Mouse (Mus musculus) neural tube, embryonic 15.5 days (tissue): ENCODE data around the gene Cbr4. TPM values are rescaled to one million over a fixed set of nuclear protein-coding genes. Genes with fewer than 3 reads are reported as not detected.

Source experiments
- ATAC-seq: fragments of 200-750 bp; cut with Nextera tagmentation; 2 replicates; pipeline ENCODE4 v1.8.0; 2017; ENCODE audit warnings: mild to moderate bottlenecking, moderate TSS enrichment, moderate library complexity; ENCODE audit not compliant: low FRiP score
- H3K27ac ChIP-seq: fragments of 300-500 bp; sonication (generic); replicated peaks from 2 replicates; pipeline ENCODE4 v1.5.1; 2015; ENCODE audit warnings: mild to moderate bottlenecking, inconsistent platforms
- H3K27me3 ChIP-seq: fragments of 300-500 bp; sonication (generic); replicated peaks from 2 replicates; pipeline ENCODE4 v1.6.1; 2015; ENCODE audit warnings: inconsistent platforms
- H3K36me3 ChIP-seq: fragments of 300-500 bp; sonication (generic); 2 replicates; pipeline ENCODE4 v1.6.1; 2015; ENCODE audit warnings: inconsistent platforms
- H3K4me1 ChIP-seq: fragments of 300-500 bp; sonication (generic); 2 replicates; pipeline ENCODE4 v1.6.1; 2015; ENCODE audit warnings: inconsistent platforms
- H3K4me2 ChIP-seq: fragments of 300-500 bp; sonication (generic); 2 replicates; pipeline ENCODE4 v1.6.1; 2015; ENCODE audit warnings: inconsistent platforms, mild to moderate bottlenecking, moderate library complexity
- H3K4me3 ChIP-seq: fragments of 300-500 bp; sonication (generic); replicated peaks from 2 replicates; pipeline ENCODE4 v1.5.1; 2015; ENCODE audit warnings: mild to moderate bottlenecking, inconsistent platforms
- H3K9ac ChIP-seq: fragments of 300-500 bp; sonication (generic); replicated peaks from 2 replicates; pipeline ENCODE4 v1.6.1; 2015; ENCODE audit warnings: mild to moderate bottlenecking, inconsistent platforms
- H3K9me3 ChIP-seq: fragments of 300-500 bp; sonication (generic); replicated peaks from 2 replicates; pipeline ENCODE4 v1.6.1; 2016; ENCODE audit warnings: inconsistent platforms
- WGBS: fragments of 180-500 bp; shearing (Covaris S2); methylation state at CpG from one replicate; pipeline ENCODE4 v1.1.7; 2015; ENCODE audit warnings: mixed read lengths; 5-methylcytosine and 5-hydroxymethylcytosine counted together
- polyA plus RNA-seq: library from polyadenylated mRNA; unstranded; fragments of >200 nt; fragmentation: Nextera tagmentation; extraction: Ambion mirVana; gene quantifications from 2 replicates; pipeline ENCODE4 v1.2.1, GENCODE M21; 2015

Gene Cbr4
- polyA plus RNA-seq, 1 experiment from 2014 or later: 17.2 TPM

DNA sequence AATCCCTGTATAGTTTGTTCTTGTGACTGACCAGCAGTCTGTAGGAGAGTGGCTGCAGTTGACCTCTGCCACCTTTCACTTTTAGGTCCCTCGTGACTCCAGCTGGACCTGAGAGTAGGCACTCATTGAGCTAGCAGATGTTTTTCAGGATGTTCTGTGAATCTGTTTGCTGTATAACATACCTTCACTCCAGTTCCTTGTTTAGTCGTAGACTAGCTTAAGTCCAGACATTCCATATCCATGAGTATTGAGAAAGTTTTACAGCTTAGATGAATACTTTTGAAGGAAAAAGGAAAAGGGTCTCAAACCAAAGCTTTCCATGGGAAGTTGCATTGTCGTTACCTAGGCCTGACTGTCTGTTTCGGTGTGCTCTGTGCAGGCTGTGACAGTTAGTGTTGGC, 9.6 kb downstream of the Cbr4 start:
- WGBS: 90% methylated on average over 4 of the region's 4 CpGs
- Histone ChIP-seq H3K36me3 (peaks cover 5% of the 10 kb centered on the region), H3K27ac (no peak overlapping the region), H3K4me1 (no peaks in the 10 kb centered on the region), H3K9ac (no peak overlapping the region), H3K27me3 (no peaks in the 10 kb centered on the region), H3K4me2 (no peak overlapping the region), H3K4me3 (no peak overlapping the region), H3K9me3 (no peaks in the 10 kb centered on the region)
- no peak for ATAC-seq

GRCm38 (mm10) chr8:61499035-61499434, 11.5 kb downstream of the Cbr4 start:
- no peaks in the 10 kb centered on the region for H3K9me3 ChIP-seq
- ATAC-seq: no peak
- no peak overlapping the region for H3K27ac ChIP-seq
- H3K4me3 ChIP-seq: no peak overlapping the region
- no peaks in the 10 kb centered on the region for H3K27me3 ChIP-seq
- H3K4me1 ChIP-seq: no peaks in the 10 kb centered on the region
- H3K36me3 ChIP-seq: peaks cover 4% of the 10 kb centered on the region; the same call in 1 of the 2 replicates
- no peak overlapping the region for H3K4me2 ChIP-seq
- no peak overlapping the region for H3K9ac ChIP-seq
- WGBS: 69% methylated on average over 4 of the region's 4 CpGs

DNA sequence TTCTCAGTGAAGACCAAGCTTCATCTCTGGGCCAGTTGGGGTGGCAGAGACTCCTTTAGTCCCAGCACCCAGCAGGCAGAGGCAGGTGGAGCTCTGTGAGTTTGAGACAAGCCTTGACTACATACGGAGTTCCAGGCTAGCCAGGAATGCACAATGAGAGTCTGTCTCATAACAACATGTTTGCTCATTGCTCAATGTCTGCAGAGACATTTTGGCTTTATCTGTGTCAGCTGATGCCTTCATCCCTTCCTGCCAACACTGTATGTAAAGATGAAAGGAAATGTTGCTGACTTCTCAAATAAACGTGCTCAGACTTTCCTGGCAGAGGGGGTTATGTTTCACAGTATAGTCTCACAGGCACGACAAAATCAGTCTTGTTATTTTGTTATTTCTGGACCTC, 13.4 kb downstream of the Cbr4 start:
- Histone ChIP-seq H3K4me3 (no peak overlapping the region), H3K4me1 (no peaks in the 10 kb centered on the region), H3K9ac (no peak overlapping the region), H3K27me3 (no peaks in the 10 kb centered on the region), H3K4me2 (no peak overlapping the region), H3K9me3 (no peaks in the 10 kb centered on the region), H3K36me3 (0 out of 2 replicates have a peak, but pooled peaks cover 4% of the 10 kb centered on the region), H3K27ac (no peak overlapping the region)
- ATAC-seq: no peak
- WGBS: 83% methylated on average over 3 of the region's 3 CpGs

- Histone ChIP-seq H3K9me3 (no peaks in the 10 kb centered on the region), H3K36me3 (0 out of 2 replicates have a peak, but pooled peaks cover 4% of the 10 kb centered on the region), H3K4me2 (no peak overlapping the region), H3K4me1 (no peaks in the 10 kb centered on the region), H3K9ac (no peak overlapping the region), H3K27me3 (no peaks in the 10 kb centered on the region), H3K27ac (no peak overlapping the region), H3K4me3 (no peak overlapping the region)
- ATAC-seq: no peak
These were observed 14.7 kb downstream of the Cbr4 start for GRCm38 (mm10) chr8:61502277-61502676.

DNA sequence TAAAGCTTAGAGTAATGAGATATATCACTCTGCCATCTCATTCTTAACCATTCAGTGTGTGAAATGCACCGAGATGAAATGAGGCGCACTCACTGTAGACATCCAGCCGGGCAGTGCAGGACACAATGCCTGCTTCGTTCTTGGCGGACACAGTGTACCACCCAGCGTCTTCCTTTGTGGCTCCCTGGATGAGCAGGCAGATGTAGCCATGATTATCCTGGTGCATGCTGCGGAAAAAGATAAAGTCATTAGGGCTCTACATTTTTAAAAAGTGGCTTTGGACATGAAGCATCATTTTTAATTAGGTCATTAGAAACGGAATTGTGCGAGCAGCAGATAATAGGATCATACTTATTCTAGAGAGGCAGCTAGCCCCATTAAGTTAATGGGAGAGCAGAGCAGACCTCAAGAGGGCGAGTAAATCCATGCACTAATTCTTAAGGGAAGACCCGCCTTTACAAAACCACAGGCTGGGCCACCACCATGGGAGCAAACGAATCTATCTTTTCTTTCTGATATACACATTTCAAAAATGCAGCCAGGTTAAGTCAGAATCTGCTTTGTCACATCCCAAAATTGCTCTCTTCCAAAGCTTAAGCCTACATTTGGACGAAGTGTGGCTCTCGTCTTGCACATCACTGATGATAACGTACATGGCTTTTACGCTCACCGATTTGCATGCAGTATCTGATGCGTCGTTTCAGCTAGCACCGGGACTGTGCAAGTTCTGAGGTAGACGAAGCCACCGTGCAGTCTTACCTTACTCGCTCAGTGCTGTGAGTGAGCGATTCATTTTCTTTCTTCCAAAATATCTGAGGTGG, 27.8 kb downstream of the Cbr4 start:
- Histone ChIP-seq H3K4me3 (peak overlapping the region; percentile 21), H3K36me3 (0 out of 2 replicates have a peak, but pooled peaks cover 12% of the 10 kb centered on the region), H3K27ac (peak overlapping the region; percentile 75), H3K9ac (peak overlapping the region; percentile 15), H3K4me2 (peak overlapping the region; percentile 49), H3K27me3 (no peaks in the 10 kb centered on the region), H3K4me1 (peaks cover 19% of the 10 kb centered on the region; the same call in 1 of the 2 replicates), H3K9me3 (no peaks in the 10 kb centered on the region)
- 31% methylated on average over 24 of the region's 24 CpGs for WGBS
- peak; percentile 84 for ATAC-seq

GRCm38 (mm10) chr8:61515931-61516744, 28.6 kb downstream of the Cbr4 start:
- ATAC-seq: peak; percentile 92
- H3K27me3 ChIP-seq: no peaks in the 10 kb centered on the region
- H3K27ac ChIP-seq: peak overlapping the region; percentile 75
- H3K9me3 ChIP-seq: no peaks in the 10 kb centered on the region
- H3K9ac ChIP-seq: peak overlapping the region; percentile 15
- peak overlapping the region; percentile 21 for H3K4me3 ChIP-seq
- H3K4me2 ChIP-seq: peak overlapping the region; percentile 49
- H3K36me3 ChIP-seq: 0 out of 2 replicates have a peak, but pooled peaks cover 6% of the 10 kb centered on the region
- WGBS: 13% methylated on average over 25 of the region's 25 CpGs
- peaks cover 19% of the 10 kb centered on the region; the same call in 1 of the 2 replicates for H3K4me1 ChIP-seq

- WGBS: 47% methylated on average over 8 of the region's 8 CpGs
- H3K27me3 ChIP-seq: no peaks in the 10 kb centered on the region
- H3K36me3 ChIP-seq: 0 out of 2 replicates have a peak, but pooled peaks cover 5% of the 10 kb centered on the region
- peak overlapping the region; percentile 49 for H3K4me2 ChIP-seq
- H3K9ac ChIP-seq: no peak overlapping the region
- no peaks in the 10 kb centered on the region for H3K9me3 ChIP-seq
- peaks cover 19% of the 10 kb centered on the region; the same call in 1 of the 2 replicates for H3K4me1 ChIP-seq
- no peak overlapping the region for H3K4me3 ChIP-seq
- 0 out of 2 replicates have a peak overlapping the region, but pooled peaks have one; percentile 30 for H3K27ac ChIP-seq
- ATAC-seq: no peak
These were observed 29.4 kb downstream of the Cbr4 start for GRCm38 (mm10) chr8:61516745-61517501.

DNA sequence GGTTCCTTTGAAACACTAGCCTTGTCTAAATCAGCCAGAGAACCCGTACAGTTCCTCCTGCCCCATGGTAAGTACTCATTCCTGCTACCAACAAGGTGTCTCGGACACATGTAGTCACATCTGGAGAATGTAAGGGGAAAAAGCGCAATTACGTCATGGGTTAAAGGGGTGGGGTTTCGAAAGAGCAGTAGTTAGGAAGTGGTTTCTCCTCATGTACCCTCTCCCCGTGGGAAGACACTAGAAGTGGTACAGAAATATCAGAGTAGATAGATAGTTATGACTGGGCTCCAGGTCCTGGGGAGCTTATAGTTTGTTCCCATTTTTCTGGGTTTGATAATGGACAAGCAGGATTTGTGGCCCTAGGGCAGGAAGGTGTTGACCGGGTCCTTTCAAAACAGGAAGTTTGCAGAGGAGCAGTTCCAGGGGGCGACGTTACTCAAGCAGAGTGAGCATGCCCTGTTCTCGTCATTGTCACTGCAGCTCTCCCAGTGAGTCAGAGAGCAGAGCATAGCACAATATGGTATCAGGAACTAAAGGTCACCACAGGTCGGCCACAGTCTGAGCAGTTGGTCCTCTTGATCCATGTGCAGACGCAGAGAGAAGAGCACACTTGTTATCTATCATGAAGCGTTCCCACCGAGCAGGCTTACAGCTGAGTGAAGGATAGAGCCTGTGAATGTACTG, 30.1 kb downstream of the Cbr4 start:
- Histone ChIP-seq H3K9me3 (no peaks in the 10 kb centered on the region), H3K4me2 (no peak overlapping the region), H3K4me3 (no peak overlapping the region), H3K9ac (no peak overlapping the region), H3K36me3 (no peaks in the 10 kb centered on the region), H3K27ac (0 out of 2 replicates have a peak overlapping the region, but pooled peaks have one; percentile 30), H3K27me3 (no peaks in the 10 kb centered on the region), H3K4me1 (peaks cover 19% of the 10 kb centered on the region; the same call in 1 of the 2 replicates)
- ATAC-seq: no peak
- 78% methylated on average over 14 of the region's 14 CpGs for WGBS

GRCm38 (mm10) chr8:61522132-61522531, 34.6 kb downstream of the Cbr4 start:
- Histone ChIP-seq H3K4me1 (no peaks in the 10 kb centered on the region), H3K27ac (no peak overlapping the region), H3K4me2 (no peak overlapping the region), H3K9ac (no peak overlapping the region), H3K27me3 (no peaks in the 10 kb centered on the region), H3K4me3 (no peak overlapping the region), H3K36me3 (no peaks in the 10 kb centered on the region), H3K9me3 (no peaks in the 10 kb centered on the region)
- 14% methylated on average over 1 of the region's 1 CpGs for WGBS
- no peak for ATAC-seq

DNA sequence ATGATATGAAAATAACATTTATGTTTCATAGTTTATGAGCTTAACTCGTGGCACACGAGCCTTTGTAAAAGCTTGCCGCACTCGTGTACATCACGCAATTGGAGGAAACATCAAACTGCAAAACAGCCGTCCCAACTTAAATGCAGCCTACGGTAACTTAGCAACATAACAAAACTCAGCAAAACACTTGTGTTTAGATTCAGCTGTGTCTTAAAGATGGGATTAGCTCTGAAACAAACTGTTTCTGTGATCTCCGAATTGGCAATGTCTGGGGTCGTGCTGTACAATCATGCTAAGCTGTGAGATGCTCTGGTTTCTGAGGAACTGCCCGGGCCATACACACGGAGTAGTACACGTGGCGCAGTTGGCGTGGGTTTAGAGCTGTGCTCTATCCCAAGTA, 39.5 kb downstream of the Cbr4 start:
- no peak for ATAC-seq
- Histone ChIP-seq H3K9ac (no peak overlapping the region), H3K4me3 (no peak overlapping the region), H3K36me3 (no peaks in the 10 kb centered on the region), H3K27ac (no peak overlapping the region), H3K27me3 (no peaks in the 10 kb centered on the region), H3K4me2 (no peak overlapping the region), H3K9me3 (no peaks in the 10 kb centered on the region), H3K4me1 (no peaks in the 10 kb centered on the region)
- WGBS: 89% methylated on average over 14 of the region's 14 CpGs

- 94% methylated on average over 9 of the region's 9 CpGs for whole genome bisulfite sequencing
- Histone ChIP-seq H3K4me2 (no peak overlapping the region), H3K36me3 (no peaks in the 10 kb centered on the region), H3K27me3 (no peaks in the 10 kb centered on the region), H3K27ac (no peak overlapping the region), H3K9me3 (no peaks in the 10 kb centered on the region), H3K4me3 (no peak overlapping the region), H3K4me1 (no peaks in the 10 kb centered on the region), H3K9ac (no peak overlapping the region)
- ATAC-seq: no peak
These were observed 40.7 kb downstream of the Cbr4 start for GRCm38 (mm10) chr8:61528197-61528596.
